Mouse (Mus musculus) hindbrain, embryonic 10.5 days (tissue): Measurements from ENCODE around the gene Gpr35. TPM values are rescaled to one million over a fixed set of nuclear protein-coding genes. Genes with fewer than 3 reads are reported as not detected.

Source experiments
- polyA plus RNA-seq: library from polyadenylated mRNA; unstranded; fragments of >200 nt; fragmentation: Nextera tagmentation; extraction: Ambion mirVana; gene quantifications from 2 replicates; pipeline ENCODE4 v1.2.1, GENCODE M21; 2016

The Gpr35 gene
- polyA plus RNA-seq, 1 experiment from 2014 or later, result 0.05 TPM

Other genes with a start within 250 kb of the Gpr35 start
- gene Gpc1, start 119.2 kb upstream of the Gpr35 start, polyA plus RNA-seq, result 72.1 and 76.0 TPM in 2 replicates
- 0.29 and 0.30 TPM in 2 replicates for gene Ankmy1, start 48.0 kb upstream of the Gpr35 start, polyA plus RNA-seq
- gene Dusp28, start 43.9 kb upstream of the Gpr35 start, polyA plus RNA-seq, result 10.8 and 11.1 TPM in 2 replicates
- gene Rnpepl1, start 40.1 kb upstream of the Gpr35 start, polyA plus RNA-seq, result 27.3 and 27.5 TPM in 2 replicates
- 44.6 and 53.0 TPM in 2 replicates for gene Capn10, start 16.5 kb upstream of the Gpr35 start, polyA plus RNA-seq
- not detected in 2 replicates for gene Aqp12, start 55.5 kb downstream of the Gpr35 start, polyA plus RNA-seq
- gene Kif1a, start 151.1 kb downstream of the Gpr35 start, polyA plus RNA-seq, result 48.2 and 79.0 TPM in 2 replicates
- gene Agxt, start 184.4 kb downstream of the Gpr35 start, polyA plus RNA-seq, result not detected in 2 replicates
- gene 2310007B03Rik, start 210.1 kb downstream of the Gpr35 start, polyA plus RNA-seq, result 0.78 and 1.1 TPM in 2 replicates
- gene Crocc2, start 217.9 kb downstream of the Gpr35 start, polyA plus RNA-seq, result 0.07 and 0.30 TPM in 2 replicates